Mouse (Mus musculus) cortical plate, adult 2 months (tissue): ENCODE data around the gene Hist1h2ae.
"Not testable (repeated sequence)": the region's sequence is repeated elsewhere in the genome, so short reads cannot be mapped to it uniquely, and the experiment has no call there.

Source experiments
- CTCF ChIP-seq: fragments of 200-500 bp; IDR thresholded peaks from 2 replicates; pipeline ENCODE4 v1.5.1; 2011; ENCODE audit warnings: mild to moderate bottlenecking, control low read depth, low read length; ENCODE audit not compliant: insufficient read depth; ENCODE audit errors: extremely low read depth
- POLR2A ChIP-seq: fragments of 200-500 bp; IDR thresholded peaks from 2 replicates; pipeline ENCODE4 v1.6.1; 2011; ENCODE audit warnings: mild to moderate bottlenecking, low read length, control low read depth; ENCODE audit not compliant: insufficient read depth; ENCODE audit errors: extremely low read depth

DNA sequence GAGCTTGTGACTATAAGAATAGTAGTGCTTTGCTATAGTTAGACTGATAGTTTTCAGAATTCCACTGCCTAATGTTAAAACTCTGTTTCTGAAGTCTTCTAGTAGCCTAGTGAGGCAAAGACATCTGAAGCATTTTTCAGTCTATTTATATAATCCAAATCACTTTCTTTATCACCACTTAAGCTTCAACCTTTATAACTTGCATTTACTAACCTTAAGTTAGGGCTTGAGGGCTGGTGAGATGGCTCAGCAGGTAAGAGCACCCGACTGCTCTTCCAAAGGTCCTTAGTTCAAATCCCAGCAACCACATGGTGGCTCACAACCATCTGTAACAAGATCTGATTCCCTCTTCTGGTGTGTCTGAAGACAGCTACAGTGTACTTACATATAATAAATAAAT lies 31.2 kb downstream of the Hist1h2ae start:
- not testable (repeated sequence) for TF ChIP-seq POLR2A, CTCF
